Mouse (Mus musculus) embryo, embryonic 11.5 days (tissue): ENCODE results near the gene Ccdc38.
A peak's percentile ranks its signal among the peaks of the same experiment; 100 is the strongest.
"Not testable (repeated sequence)": the region's sequence is repeated elsewhere in the genome, so short reads cannot be mapped to it uniquely, and the experiment has no call there.

Experiments used
- DNase-seq: peaks from one replicate; pipeline ENCODE4 v3.0.0-alpha.2; 2012; ENCODE audit warnings: low read depth, low spot score

The Ccdc38 gene

DNA sequence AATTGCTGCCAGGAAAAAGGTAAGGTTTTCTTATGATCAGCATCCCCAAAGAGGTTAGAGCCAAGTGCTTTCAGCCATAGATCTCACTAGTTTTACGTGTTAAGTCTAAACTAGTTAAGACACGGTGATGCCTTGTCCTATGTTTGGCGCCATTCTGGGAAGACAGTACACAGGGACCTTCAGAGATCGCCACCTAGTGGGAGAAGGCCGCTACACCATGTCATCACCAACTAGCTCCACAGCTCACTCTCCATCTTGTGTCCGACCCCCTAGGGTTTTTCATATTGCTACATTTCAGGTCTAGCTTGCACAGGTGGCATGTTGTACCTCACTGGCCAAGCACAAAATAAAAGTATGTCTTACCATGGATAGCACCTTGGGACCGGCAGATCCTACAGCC is 8.6 kb downstream of the Ccdc38 start:
- peak; percentile 61 for DNase-seq

DNA sequence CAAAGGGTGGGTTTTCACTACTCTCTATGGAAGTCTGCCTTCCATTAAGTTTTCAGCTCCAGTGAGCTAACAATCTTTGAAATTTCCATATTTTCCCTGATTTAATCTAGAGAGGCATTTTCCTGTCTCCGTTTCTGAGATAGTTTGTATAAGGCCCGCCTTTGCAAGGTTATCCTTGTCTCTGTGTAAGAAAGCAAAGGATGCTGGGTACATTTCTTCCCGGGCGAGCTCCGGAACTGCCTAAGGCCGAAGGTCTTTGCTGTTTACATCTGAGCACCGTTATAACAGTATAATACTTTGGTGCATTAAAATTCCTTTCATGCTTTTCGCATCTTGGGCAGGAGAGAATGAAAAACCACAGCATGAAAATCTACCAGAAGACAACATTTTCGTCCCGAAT is 9.4 kb downstream of the Ccdc38 start:
- no peak for DNase-seq

DNA sequence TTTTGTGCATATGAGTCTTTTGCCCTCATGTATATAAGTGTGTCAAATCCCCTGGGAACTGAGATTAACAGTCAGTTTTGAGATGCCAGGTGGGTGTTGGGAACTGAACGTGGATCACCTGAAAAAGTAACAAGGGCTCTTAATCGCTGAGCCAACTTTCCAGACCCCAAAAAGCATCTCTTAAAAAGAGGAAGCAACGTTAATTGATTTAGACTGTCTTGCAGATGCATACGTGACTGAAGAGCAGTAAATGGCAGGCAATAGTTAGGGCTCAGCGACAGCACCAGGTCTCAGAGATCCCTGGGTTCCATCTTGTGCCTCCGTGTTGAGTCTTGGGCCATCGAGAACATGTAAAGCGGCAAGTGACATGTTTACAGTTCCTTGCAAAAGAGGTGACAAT is 12.2 kb downstream of the Ccdc38 start:
- DNase-seq = no peak

DNA sequence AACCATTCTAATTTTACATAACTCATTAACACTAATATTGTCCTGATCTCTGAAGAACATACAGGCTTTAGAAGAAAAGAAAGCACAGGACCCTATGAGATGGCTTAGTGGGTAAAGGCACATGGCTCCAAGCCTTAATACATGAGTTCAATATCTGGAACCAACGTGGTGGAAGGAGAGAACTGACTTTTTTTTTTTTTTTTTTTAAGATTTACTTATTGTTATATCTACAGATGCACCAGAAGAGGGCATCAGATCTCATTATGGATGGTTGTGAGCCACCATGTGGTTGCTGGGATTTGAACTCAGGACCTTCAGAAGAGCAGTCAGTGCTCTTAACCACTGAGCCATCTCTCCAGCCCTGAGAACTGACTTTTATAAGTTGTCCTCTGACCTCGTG is 17.5 kb downstream of the Ccdc38 start:
- not testable (repeated sequence) for DNase-seq

DNA sequence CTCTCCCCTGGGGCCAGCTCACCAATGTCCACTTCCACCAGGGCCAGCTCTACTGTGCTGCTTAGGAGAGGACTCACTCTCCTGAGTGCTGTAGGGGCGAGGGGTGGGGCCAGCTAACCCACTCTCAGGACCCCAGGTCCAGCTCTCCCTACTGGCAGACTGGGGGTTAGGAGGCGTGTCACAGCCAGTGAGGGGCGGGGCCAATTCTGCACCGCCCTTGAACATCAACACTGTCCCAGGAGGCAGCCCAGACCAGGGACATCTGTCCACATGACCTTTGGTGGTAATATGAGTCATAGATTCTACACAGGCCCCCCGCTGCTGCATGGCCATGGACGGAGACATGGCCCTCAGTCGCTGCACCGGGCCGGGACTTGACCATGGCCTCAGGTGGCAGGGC is 19.4 kb downstream of the Ccdc38 start:
- no peak for DNase-seq

DNA sequence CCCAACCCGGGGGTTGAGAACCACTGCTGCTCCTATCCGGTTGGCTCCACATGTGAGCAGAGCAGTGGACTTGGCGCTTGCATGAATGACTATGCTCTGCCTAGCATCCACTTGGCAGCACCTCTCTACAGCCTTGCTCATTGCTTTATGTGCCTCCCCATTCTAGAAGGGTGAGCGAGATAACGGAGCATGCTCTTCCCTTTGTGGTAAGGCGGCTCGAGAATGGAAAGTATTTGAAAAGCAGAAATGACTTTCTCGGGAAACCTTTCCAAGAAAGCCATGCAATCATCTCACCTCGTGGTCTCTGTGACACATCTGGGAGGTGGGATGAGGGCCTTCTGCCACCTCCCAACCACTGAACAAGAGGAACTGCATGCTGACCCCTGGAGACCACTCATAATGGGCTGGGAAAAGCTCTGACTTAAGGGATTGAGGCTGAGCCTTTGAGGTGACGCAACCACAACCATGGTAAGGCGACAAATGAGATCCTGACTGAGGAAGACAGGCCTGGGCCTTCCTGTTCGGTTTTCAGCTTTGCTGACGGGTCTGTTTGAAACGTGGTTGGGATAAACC is 24.2 kb downstream of the Ccdc38 start:
- no peak for DNase-seq

DNA sequence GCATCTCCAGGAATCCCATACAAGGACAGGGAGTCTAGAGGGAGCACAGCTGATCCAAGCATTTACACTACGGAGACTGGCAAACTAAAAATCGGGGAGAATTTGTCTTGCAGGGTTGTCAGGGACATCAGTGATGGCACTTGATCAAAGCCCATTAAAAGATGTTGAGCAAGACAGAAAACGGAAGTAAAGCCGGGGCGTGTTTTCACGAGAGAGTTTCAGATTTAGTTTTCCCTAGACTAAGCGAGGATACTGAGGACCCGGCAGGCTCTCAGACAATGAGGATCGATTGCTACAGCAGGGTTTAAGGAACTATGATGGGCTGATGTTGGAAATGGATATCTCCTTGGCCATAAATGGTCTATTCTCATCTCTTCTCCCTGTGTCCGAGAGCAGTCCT is 26.6 kb downstream of the Ccdc38 start:
- no peak for DNase-seq

DNA sequence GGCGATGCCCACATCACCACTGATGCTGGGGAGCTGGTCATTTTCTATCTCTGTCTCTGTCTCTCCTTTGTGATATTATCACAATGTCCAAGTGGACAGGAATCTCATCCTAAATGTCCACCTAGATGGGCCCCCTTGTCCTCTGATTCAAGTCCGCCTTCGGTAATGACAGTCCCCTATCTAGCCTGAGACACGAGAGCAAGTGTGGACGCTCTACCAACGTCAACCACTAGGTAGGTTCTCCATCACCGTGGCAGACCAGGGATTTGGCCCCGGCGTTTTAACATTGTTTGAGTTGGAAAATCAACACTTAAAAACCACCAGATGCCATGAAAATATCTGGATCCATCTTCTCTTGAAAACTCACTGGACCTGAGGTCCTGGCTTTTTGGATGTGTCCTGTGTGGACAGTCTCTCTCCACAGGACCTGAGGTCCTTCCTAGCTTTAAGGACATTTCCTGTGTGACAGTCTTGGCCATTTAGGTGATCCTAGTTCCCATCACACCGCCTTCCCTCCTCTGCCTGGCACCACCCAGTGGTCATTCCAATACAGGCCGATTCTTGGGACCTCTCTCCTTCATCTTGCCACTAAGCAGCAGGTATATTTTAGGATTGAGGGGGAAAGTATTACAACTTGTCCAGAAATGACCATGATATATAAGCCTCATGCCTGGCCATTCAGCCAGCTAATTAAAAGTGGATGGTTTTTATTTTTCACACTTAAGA is 27.6 kb downstream of the Ccdc38 start:
- no peak for DNase-seq

DNA sequence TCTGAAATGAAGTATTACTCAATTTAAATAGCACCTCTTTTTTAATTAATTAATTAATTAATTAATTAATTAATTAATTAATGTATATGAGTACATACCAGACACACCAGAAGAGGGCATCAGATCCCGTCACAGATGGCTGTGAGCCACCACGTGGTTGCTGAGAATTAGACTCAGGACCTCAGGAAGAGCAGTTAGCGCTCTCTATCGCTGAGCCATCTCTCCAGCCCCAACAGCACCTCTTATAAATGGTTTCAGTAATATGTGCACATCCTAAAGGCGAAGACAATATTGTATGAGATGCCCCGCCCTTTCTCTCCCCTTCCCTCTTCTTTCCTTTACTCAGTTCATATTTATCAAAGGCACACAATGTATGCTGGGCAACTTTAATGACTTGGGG is 28.2 kb downstream of the Ccdc38 start:
- DNase-seq = no peak

DNA sequence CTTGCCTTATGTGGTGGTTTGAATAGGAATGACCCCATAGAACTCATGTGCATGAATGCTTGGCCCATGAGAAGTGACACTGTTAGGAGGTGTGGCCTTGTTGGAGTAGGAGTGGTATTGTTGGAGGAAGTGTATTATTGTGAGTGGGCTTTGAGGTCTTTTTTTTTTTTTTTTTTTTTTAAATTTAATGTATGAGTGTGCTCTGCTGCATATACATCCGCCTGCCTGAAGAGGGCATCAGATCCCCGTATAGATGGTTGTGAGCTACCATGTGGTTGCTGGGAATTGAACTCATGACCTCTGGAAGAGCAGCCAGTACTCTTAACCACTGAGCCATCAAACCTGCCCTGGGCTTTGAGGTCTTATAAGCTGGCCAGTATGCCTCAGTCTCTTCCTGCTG is 31.8 kb downstream of the Ccdc38 start:
- DNase-seq = no peak

DNA sequence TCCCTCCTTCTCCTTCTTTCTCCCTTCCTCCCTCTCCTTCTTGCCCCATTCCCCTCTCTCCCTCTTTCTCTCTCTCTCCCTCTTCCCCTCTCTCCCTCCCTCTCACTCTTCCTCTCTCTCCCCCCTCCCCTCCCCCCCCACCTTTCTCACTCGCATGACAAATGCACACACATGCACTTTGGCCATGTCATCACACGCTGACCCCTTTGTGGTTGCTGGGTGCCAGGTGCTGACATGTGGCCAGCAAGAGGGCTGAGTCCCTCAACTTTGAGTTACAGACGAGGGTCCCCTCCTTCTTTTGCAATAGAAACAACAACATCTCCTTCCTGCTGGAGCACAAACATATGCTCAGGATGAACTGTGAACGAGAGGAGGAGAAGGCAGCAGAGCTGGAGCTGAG is 34.5 kb downstream of the Ccdc38 start:
- no peak for DNase-seq

DNA sequence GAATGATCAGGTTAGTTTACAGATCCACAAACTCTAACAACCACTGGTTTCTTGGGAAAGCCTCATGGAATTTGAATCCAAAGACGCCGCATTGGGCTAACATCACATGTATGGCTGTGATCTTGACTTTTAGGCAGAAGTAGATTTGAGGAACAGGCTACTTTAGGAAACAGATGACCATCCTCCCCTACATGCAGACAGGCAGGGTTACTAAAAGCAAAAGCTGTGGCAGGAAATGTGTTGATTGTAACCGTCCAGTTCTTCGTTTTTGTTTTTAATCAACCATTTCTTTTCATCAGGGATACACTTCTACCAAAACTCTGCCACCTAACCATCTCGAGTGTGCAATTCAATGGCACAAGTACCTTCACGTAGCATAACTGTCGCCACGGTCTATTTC is 35.5 kb downstream of the Ccdc38 start:
- no peak for DNase-seq

DNA sequence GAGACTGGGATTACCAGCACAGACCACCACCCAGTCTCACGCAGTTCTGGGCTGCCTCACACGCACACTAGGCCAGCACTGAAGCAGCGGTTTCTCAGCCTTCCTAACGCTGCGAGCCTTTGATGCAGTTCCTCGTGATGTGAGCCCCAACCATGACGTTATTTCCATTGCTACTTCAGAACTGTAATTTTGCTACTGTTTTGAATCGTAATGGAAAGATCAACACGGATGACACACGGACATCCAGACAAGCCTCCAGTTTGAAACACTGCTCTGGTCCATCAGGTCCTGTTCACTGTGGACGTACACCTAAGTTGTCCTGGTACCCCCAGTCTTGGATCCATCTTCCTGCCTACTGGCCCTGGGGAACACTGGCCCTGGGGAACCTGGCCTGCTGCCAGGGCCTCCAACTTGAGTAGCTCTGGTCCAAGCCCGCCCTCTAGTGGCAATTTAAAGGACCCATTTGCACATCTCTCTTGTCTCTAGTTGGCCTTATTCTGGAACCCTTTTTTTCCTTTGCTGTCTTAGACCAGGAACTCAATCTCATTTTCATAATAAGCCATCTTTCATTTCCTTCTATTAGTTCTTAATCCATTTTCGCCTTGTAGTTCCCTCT is 36.9 kb downstream of the Ccdc38 start:
- peak; percentile 65 for DNase-seq

DNA sequence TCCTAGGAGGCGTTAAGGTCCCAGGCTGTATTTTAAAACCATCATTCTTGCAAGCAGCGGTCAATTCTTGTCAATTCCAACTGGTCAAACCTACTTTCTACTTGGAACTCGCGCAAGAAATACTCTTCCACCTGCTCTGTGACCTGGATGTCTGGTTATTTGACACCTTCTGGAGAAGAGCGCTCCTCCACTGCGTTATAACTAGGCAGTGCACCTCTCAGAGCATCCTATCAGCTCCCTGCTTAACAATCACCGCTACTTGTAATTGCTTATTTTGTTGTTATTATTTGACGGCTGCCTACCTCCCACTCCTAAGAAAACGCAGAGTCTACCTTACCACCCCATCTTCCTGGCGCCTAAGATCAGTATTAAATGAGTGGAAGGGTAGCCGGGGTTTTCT is 48.4 kb downstream of the Ccdc38 start:
- peak; percentile 8 for DNase-seq

DNA sequence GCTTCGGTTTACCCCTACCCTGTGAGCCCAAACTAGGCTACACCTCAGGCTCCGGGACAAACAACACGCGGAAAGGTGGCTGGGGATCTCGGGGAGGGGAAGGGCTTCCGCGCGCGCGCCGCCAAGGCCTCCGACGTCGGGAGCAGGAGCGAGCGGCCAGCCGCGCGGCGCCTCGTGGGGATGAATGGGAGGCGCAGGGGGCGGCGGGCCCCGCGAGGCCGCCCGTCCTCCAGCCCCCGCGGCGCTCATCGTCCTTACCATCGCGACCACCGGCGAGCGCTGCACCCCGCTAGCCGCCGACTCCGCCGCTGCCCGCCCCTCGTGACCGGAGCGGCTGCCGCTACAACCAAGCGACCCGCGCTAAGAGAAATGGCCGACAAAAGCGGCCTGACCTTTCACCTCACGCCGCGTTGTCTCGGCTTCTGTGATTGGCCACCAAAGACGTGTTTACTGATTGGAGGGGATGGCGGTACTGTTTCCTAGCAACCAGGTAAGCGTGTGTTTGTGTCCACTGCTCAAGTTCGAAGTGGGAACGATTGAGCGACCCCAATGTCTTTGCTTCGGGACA is 48.9 kb downstream of the Ccdc38 start, which contains the start of gene Snrpf:
Gene Snrpf (minus strand): TSS at position 426 of the 568 bp plus-strand sequence.
- DNase-seq = peak; percentile 95

DNA sequence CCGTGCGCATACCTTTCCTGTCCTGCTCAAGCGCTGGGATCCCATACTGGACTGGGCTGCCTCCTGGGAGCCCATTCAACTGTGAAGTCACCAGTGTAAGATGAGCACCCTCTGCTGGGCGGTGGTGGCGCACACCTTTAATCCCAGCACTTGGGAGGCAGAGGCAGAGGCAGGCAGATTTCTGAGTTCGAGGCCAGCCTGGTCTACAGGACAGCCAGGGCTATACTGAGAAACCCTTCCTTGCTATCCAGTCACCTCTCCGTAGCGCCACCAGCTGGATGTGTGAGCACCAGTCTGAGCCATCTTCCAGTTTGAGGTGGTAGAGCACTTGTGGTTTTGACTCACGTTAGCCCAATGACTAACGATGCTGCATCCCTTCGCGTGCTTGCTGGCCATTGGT is 52.0 kb downstream of the Ccdc38 start:
- no peak for DNase-seq

DNA sequence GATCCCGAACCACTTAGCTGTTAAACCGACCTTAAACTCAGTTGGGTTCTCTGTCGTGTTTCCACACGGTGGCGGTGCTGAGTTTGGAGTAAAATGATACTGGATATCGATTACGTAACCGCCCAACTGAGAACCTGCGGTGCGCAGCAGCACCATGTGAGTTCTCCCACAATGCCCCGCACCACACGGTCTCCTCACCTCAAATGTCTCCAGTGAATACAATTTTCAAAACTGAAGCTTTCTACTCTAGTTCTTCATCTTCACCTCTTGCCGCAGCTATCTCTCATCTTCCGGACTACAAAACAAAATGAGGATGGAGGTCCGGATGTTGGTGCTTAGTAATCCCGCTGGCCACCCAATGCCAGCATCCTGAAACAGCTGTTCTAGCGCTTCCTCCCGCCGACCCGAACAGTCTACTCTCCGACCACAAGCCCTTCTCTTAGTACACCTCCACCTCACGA is 53.6 kb downstream of the Ccdc38 start:
- DNase-seq = peak; percentile 68

DNA sequence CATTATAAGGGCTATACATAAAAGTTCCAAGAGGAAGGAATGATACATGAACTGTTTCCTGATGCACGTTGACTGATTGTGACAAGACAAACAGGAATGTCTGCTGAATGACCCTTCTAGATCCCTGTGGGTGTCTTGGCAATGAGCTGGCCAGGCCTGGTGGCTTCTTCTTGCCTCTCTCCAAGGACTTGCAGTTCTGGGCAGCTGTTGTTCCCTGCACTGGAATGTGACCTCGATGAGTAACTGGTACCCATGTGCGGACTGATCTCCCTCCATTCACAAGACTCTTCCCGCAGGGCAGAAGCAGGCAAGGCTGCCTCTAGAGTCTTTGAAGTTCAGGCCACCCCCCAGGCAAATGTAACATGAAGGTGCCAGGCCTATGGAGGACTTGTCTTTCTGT is 55.4 kb downstream of the Ccdc38 start:
- DNase-seq = no peak

DNA sequence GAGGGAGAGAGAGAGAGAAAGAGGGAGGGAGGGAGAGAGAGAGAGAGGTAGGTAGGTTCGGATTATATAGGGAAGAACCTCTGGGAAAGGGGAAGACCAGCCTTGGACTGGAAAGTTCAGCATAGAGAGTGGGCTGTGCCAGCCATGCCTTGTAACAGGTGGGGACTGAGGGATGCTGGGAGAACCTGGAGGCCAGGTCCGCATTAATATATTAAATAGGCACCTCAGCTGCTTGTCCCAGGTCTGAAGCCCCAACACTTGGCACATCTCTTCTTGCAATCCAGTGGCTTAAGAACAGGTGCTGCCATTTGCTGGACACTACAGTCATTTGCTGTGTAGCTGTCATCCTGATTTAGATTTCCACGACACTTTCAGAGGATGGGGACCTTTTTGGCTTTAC is 56.2 kb downstream of the Ccdc38 start:
- DNase-seq = no peak

DNA sequence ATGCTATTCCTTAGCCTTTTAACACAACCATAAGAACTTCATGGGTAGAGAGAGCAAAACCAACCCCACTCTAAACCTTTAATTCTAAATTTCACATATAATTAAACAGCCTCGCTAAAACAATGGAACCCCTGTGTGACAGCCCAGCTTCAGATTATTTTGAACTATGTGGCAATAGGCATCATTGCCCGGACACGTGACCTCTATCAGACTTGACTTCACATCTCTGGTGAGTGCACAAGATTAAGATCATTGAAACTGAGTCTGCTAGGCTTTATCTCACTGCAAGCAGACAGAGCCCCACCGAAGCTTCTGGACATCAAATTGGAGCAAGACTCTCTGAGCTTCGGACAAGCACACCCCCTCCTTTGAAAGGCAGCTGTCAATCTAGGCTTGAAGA is 61.9 kb downstream of the Ccdc38 start:
- no peak for DNase-seq

DNA sequence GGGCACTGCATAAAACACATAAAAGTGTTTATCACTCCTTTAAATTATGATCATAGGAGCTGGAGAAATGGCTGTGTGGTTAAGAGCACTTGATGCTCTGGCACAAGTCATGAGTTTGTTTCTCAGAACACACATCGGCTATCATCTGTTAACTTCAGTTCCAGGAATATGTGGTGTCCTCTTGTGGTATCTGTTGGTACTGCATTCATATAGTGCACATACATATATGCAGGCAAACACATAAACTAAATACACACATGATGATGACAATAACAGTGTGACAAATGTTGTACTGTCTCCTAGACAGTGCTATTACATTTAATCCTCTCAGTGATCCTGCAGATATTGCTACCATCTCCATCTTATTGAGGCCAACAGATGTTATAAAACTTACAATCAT is 62.8 kb downstream of the Ccdc38 start:
- DNase-seq = no peak

DNA sequence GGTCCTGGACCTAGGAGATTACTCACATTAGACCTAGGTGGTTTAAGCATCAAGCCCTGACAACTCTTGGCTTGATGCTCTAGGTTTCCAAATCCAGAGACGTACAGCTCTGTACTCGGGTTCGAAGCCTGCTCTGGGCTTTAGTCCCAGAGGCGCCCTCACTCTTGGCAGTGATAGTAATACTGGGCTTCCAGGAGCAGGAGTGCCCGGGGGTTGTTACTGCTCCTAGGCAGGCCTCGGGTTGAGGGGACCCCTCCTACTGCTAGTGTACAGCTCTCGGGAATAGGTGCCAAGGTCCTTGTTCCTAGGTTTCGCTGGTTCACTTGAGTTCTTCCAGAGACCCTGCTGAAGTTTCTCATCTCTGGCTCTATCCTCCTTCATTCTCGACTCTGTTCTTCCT is 65.9 kb downstream of the Ccdc38 start:
- no peak for DNase-seq

DNA sequence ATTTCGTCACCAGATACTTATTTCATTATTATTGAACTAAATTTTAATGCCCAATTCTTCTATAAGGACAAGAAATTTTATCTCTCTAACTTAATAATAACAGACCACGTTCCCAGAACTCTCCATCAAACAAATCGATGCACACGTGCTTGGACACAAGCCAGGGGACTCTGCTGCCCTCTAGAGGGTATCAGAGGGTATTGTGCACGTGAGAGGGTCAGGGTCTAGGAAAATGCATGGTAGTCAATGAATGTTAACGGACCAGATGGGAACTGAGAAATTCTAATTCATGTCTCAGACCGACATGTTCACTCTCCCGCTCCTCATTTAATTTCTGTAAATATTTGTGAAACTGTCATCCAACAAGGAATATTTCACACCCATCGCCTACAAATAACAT is 67.6 kb downstream of the Ccdc38 start:
- DNase-seq = peak; percentile 17
